Mouse (Mus musculus) right cerebral cortex, postnatal 4 days (tissue): ENCODE data around the gene Usp53.

Source experiments
- DNase-seq: peaks from one replicate; pipeline ENCODE4 v3.0.0-alpha.2; 2022

Usp53 gene

DNA sequence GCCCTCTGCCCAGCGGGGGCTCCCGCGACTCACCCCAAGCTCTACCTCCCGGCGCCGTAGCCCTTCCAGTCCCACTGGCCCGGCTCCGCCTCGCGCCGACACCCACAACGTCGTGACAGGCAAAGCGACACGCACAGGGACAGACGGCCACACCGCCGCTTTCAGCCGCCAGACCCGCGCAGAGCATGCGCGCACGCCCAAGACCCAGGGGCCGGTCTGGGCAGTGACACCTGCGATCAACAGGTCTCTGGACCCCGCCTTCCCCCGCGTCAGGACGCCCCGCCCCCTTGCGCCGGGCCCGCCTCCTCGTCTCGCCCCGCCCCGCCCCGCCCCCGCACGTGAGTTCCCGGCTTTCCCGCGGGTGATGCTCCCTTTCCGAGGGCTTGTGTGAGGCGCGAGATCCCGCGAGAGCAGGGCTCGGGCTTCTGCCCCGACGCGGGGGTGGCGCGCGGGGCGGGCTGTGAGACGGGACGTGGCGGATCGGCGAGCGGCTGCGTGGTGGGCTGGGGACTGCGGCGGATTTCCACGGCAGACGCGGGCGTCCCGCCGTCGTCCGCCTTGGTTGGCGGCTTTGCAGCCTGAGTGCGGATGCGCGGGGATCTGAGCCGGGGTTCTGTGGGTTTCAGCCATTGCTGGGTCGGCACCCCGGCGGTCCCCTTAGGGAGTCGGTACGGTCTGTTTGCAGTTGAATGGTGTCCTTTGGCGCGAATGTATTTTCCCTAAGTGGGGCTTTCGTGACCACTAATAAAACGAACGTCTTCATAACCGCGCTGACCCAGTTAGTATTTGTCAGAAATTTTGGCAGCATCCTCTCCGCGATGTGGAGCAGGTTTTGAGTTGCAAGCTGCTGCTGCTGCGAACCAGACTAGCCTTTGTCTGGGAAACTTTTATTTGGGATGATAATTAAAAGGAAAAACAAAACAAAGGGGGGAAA is at the start of gene Usp53:
TSS of gene Usp53 (minus strand) at position 262 of the 934 bp plus-strand sequence.
- peak; percentile 94 for DNase-seq

GRCm38 (mm10) chr3:123033804-123034203 is 49.5 kb upstream of the Usp53 start:
- no peak for DNase-seq

- DNase-seq, result no peak
Observed at GRCm38 (mm10) chr3:123025634-123026033, 41.3 kb upstream of the Usp53 start.

DNA sequence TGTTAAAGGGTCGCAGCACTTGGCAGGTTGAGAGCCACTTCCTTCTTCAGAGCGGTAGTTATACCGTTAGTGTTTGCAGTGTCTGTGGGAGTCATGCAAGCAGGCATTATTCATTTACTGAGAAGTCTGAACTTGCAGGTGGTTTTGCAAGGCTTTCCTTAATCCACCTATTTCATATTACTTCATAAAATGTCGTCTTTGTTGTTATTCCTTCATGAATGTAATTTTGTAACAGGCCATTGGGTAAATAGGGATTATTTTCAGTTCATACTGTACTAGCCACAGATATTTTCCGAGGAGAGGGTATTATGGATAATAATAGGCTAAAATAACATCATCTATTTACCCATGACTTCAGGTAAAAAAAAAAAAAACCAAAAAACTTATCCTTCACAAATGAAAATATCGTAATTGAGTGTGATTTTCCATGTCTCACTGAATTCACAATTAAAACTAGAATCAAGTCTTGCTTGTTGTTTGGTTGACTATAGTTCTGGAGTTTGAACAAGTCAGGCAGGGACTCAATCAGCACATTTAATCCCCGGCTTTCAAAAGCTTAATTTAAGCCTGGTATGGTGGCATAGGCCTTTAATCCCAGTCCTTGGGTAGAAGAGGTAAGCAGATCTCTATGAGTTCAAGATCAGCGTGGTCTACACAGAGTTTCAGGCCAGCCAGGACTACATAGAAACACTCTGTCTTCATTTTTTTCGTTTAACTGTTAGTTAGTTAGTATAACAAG is 40.4 kb upstream of the Usp53 start:
- no peak for DNase-seq

DNA sequence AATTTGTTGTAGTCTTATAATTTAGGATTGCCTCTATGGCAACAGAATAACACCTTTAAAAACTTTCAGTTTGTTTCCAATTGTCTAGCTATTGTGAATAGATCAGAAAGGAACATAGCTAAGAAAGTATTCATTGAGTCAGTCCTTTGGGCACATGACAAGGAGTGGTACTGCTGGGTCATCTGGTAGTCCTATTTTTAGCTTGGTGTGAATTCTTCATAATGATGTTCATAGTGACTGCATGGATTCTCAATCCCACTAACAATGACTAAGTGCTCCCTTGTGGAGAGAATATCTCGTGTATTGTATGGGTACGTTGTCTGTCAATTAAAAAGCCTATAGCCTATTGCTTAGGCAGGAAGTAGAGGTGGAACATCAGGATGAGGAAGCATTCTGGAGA is 34.5 kb upstream of the Usp53 start:
- DNase-seq, result no peak

- DNase-seq, result no peak
Observed at GRCm38 (mm10) chr3:123013476-123013875, 29.2 kb upstream of the Usp53 start.

- DNase-seq, result no peak
Observed at GRCm38 (mm10) chr3:123009417-123009816, 25.1 kb upstream of the Usp53 start.

GRCm38 (mm10) chr3:123007386-123007785 is 23.1 kb upstream of the Usp53 start:
- no peak for DNase-seq

GRCm38 (mm10) chr3:123001053-123001452 is 16.7 kb upstream of the Usp53 start:
- DNase-seq, result no peak

DNA sequence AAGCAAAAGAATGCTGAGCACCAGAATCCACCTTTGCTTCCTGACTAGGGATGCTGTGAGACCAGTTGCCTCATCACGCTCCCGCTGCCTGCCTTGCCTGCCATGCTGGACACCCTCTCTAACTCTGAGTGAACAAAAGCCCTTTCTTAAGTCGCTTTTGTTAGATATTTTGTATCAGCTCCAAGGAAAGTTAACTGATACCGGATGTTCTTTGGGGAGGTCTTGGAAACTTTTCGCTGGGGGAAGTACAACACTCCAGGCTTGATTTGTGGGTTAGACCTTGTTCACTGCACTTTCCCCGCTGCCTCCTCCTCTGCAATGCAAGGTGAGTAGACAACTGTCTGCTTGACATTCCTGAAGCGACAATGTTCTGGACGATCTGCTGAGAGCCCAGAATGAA is 14.2 kb upstream of the Usp53 start:
- no peak for DNase-seq

GRCm38 (mm10) chr3:122996968-122997367 is 12.7 kb upstream of the Usp53 start:
- DNase-seq, result no peak

DNA sequence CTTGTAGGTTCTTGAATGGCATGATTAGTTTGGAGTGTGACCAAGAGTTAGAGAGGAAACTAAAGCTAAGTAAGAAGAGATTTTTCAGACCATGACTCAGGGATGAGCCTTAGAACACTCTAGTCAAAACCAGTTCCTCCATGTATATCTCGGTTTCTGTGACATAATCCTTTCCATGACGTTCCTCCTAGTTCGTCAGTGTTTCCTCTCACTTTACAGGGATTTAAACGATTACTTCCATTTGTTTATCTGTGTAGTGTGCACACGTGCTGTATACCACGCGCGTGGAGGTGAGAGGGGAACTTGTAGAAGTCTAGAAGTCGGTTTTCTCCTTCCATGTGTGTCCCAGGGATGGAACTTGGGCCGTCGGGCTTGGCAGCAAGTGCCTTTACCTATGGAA is 2.6 kb upstream of the Usp53 start:
- DNase-seq, result no peak

DNA sequence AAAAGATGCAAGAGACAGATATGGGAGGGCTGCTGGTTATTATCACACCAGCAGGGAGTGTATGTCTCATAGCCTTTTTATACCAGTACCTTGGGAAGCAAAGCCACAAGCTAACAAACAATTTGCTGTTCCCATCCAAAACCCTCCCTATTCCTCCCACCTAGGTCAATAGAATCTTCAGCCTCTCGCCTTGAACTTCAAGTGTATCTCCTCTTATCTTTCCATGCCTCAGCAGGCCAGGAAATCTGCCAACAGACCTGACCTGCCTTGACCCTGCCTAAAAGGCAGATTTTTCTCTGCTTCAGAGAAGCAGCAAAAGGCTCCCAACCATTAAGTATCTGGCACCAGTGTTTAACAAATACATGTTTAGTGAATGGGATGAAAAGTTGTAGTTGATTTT is 2.1 kb upstream of the Usp53 start:
- DNase-seq, result no peak

DNA sequence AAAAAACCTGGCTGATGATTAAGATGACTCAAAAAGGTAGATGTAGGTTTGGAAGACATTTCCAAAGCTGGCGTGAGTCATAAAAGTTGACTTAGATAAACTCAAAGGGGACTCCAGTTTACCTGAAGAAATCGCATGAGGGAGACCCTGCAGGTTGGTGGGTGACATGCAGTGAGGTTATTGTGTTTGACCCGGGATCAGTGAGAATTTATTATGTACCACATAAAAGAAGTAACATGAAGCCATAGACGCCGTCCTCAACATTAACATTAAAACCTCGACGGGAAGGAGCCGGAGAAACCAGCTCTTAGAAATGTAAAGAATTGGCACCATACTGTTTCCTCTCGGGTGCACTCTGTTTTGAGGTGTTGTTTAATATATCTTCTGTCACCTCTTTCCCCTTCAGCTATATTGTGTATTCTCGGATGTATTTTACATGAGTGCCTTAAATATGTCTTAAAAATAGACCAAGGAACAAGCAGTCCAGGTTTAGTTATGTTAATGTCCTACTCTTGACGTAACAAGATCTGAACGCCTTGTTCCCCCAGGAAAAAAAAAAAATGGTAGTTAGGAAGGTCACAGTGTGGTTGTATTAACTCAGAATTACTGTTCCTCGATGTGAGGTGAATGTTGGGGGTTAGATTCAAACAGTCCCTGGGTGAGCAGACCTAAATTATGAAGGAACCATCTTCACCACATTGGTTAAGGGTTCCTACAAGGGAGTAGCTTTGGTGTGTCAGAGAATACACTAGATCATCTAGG is 1.1 kb upstream of the Usp53 start:
- DNase-seq, result no peak

DNA sequence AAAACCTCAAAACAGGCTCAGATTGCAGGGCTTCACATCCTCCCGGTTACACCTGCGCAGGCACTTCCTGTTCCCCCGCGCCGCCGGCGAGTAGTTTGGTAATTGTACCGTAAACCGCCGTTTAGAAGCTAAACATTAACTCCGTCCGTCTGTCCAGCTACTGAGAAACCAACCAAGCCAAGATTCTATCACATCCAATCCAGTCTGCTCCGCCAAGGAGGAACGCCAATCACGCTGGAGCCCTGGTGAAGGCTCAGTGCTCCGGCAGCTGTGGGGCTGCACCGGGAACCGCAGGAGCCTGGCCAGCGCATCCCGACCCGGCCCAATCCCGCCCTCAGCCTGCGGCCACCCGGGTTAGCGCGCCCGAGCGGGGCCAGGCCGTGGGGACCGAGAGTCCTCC is 461 bp downstream of the Usp53 start:
- no peak for DNase-seq

DNA sequence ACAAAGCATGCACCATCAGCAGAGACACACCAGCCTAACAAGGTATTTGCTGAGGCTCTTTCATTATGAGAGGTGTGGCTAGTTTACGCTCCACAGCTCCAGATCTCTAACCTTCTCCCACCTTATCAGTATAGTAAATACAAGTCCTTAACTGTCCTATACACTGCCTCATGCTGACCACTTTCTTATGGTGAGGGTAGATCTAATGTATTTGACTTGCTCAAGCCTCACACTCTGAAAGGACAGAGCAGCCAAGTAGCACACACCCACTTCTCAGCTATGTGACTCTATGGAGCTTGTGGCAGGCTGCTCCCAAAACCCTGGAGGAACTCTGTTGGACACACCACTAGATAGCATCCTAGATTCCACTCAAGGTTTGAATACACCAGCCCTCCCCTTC is 8.3 kb downstream of the Usp53 start:
- no peak for DNase-seq

DNA sequence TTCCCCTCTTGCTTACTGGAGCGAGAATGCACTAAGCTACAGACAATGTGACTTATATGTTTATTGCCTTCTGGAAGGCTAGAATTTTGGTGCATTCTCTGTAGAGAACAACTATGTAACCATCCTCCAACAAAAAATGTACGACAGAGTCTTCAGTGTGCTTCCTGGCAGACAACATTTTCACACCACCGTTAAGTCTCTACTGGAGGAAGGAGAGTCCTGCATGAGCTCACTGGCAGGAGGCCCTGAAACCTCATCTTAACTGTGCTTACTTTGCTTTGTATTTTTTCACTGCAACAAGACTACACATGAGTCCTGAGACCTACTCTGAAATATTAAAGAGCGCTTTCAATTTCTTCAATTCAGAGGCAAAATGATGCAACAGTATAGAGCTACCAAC is 8.9 kb downstream of the Usp53 start:
- DNase-seq, result no peak

- no peak for DNase-seq
Observed at GRCm38 (mm10) chr3:122974833-122975232, 9.5 kb downstream of the Usp53 start.

GRCm38 (mm10) chr3:122972126-122972822 is 12.0 kb downstream of the Usp53 start:
- DNase-seq, result no peak

DNA sequence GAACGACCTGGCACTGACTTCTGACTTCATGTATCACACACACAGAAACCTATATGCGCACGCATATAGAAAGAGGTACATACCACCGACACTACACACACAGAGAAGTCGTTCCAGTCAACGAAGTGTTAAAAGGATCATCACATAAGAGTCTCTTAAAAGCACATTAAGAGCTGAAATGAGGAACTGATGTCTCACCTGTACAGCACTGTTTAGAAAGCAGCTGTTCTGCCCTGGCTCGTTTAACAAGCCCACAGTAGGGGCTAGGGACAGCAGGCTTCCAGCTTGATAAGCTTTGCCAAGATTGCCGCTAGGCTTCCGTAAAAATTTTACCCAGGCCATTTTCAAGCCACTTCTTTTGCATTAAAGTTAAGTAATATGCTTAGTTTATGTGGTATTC is 15.9 kb downstream of the Usp53 start:
- DNase-seq, result no peak

DNA sequence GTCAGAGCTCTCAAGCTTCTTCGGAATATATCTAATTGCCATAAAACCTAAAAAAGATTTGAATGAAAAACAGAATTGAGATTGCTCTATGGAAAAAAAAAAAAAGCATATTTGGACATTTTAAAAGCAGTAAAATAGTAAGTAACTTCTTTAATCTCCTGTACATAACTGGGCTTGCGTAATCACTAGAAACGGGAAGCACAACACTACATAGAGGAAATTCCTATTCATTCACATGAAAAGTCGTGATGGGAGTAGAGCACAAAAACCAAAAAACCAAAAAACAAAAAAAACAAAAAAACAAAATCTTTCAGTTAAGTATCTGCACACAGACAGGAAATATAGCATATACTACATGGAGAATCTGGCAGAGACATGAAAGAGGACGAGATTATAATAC is 20.0 kb downstream of the Usp53 start:
- no peak for DNase-seq

DNA sequence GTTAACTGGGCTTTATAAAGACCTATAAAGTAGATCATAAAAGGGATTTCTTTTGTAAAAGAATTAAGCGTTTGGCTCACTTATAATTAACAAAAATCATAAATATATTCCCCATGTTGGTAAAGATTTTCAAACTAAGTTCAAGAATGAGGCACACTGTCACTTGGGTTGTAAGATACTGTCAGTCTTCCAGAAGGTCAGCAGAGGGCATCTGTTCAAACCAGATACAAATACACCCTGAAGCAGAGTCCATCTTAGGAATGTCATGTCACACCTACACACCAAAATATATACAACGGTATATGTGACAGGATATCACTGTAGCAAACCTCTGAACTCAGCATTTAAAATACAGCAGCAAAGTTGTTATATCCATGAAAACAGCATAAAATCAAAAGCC is 34.2 kb downstream of the Usp53 start:
- DNase-seq, result no peak

- DNase-seq, result no peak
Observed at GRCm38 (mm10) chr3:122943387-122943890, 40.9 kb downstream of the Usp53 start.
